Mouse (Mus musculus): ENCODE results near the gene Plbd2.

Plbd2 gene

GRCm38 (mm10) chr5:120436885-120437495 is 66.4 kb downstream of the Plbd2 start:
- DNase-seq (ENCODE audit: low read depth): no peak

GRCm38 (mm10) chr5:120435731-120436501 is 67.5 kb downstream of the Plbd2 start:
- no peak for DNase-seq (ENCODE audit: low read depth)

- no peak for DNase-seq (ENCODE audit: low read depth)
Observed at GRCm38 (mm10) chr5:120435006-120435681, 68.3 kb downstream of the Plbd2 start.

GRCm38 (mm10) chr5:120434231-120434735 is 69.1 kb downstream of the Plbd2 start:
- DNase-seq (ENCODE audit: low read depth): no peak

Measured in c-Kit-positive CD71-positive TER-119-negative erythroid progenitor cells, embryonic 14.5 days (primary cell).